In the genomic region with DNA sequence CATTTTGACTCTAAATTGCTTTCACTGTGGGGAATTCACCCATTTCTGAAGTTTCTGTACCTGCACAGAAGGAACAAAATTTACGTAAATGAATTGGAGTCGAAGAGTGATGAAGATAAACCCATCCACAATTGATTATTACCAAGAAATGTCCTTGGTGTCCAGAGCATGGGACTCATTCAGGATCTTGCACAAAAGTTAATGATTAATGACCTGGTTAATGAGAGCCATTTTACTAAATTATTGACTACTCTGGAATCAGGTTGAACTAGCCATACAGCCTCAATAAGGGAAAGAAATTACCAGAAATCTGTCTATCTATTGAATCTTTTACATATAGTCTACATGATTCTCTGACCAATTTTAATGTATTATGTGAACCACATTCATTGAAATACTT, we compare ENCODE assay signal across 15 mouse cellular contexts.
"Had no signal": no experiment of that assay in that cellular context is flagged by ENCODE, and none has a peak within 500 bp of the region (broad histone marks: within the 10 kb centered on the region; RNA-seq: fewer than 3 reads in every experiment).

No protein-coding gene starts in this region.

- H3K27ac ChIP-seq: neural tube, embryonic 15.5 days; stomach, embryonic 15.5 days; stomach, postnatal 0 days had no signal

- H3K4me3 ChIP-seq: neural tube, embryonic 15.5 days; stomach, embryonic 15.5 days had no signal

- H3K27me3 ChIP-seq: neural tube, embryonic 15.5 days; stomach, embryonic 15.5 days had no signal

- H3K9me3 ChIP-seq: neural tube, embryonic 15.5 days; stomach, embryonic 15.5 days had no signal

- H3K9ac ChIP-seq: neural tube, embryonic 15.5 days; stomach, embryonic 15.5 days had no signal

- H3K36me3 ChIP-seq: neural tube, embryonic 15.5 days; stomach, embryonic 15.5 days had no signal

- H3K4me2 ChIP-seq: neural tube, embryonic 15.5 days; stomach, embryonic 15.5 days had no signal

- H3K4me1 ChIP-seq: neural tube, embryonic 15.5 days; stomach, embryonic 15.5 days had no signal

- DNase-seq: retina, postnatal 1 day; right cerebral cortex, adult 18-20 months; right cerebral cortex, postnatal 14 days; right cerebral cortex, postnatal 25 days; right cerebral cortex, postnatal 4 days; spleen, adult 18-20 months; thymus, adult 18-20 months; thymus, adult 2 months; thymus, postnatal 14 days; thymus, postnatal 25 days; thymus, postnatal 36 days; thymus, postnatal 4 days had no signal
